Mouse (Mus musculus) adrenal gland, postnatal 10 days (tissue): ENCODE data around the gene Cfl1. TPM values are rescaled to one million over a fixed set of nuclear protein-coding genes. Genes with fewer than 3 reads are reported as not detected.
A peak's percentile ranks its signal among the peaks of the same experiment; 100 is the strongest.
"Not testable (repeated sequence)": the region's sequence is repeated elsewhere in the genome, so short reads cannot be mapped to it uniquely, and the experiment has no call there.

ENCODE experiments used
- DNase-seq: peaks from one replicate; pipeline ENCODE4 v3.0.0; 2021; ENCODE audit warnings: mixed read lengths
- total RNA-seq, 2 experiments: library from RNA; stranded (reverse); gene quantifications; 2 replicates each; pipeline ENCODE4 v1.2.3; 2021

Cfl1 gene
- total RNA-seq, 2 experiments from 2014 or later, result 651 to 659 TPM

- DNase-seq, result peak; percentile 98
These were observed 2.3 kb upstream of the Cfl1 start, which contains the start of gene Mus81 for GRCm38 (mm10) chr19:5487768-5488550. Gene Mus81 (minus strand): TSS chr19:5488402.

GRCm38 (mm10) chr19:5488878-5489571, 1.2 kb upstream of the Cfl1 start:
- peak; percentile 97 for DNase-seq

- not testable (repeated sequence) for DNase-seq
These were observed 534 bp upstream of the Cfl1 start for GRCm38 (mm10) chr19:5489721-5490120.

GRCm38 (mm10) chr19:5490898-5491708, 848 bp downstream of the Cfl1 start:
- DNase-seq, result peak; percentile 91

- DNase-seq, result no peak
These were observed 2.4 kb downstream of the Cfl1 start for GRCm38 (mm10) chr19:5492641-5493040.

GRCm38 (mm10) chr19:5493301-5493721, 3.1 kb downstream of the Cfl1 start:
- DNase-seq, result not testable (repeated sequence)

GRCm38 (mm10) chr19:5494314-5494713, 4.1 kb downstream of the Cfl1 start:
- DNase-seq, result no peak

GRCm38 (mm10) chr19:5495353-5496051, 5.2 kb downstream of the Cfl1 start:
- no peak for DNase-seq

GRCm38 (mm10) chr19:5496052-5496370, 5.8 kb downstream of the Cfl1 start:
- no peak for DNase-seq

GRCm38 (mm10) chr19:5500330-5500875, 10.1 kb downstream of the Cfl1 start:
- DNase-seq, result no peak

GRCm38 (mm10) chr19:5503687-5504086, 13.4 kb downstream of the Cfl1 start, which contains the start of gene 1700020D05Rik:
Gene 1700020D05Rik (minus strand): TSS chr19:5503787.
- no peak for DNase-seq

GRCm38 (mm10) chr19:5510031-5511026, 20.1 kb downstream of the Cfl1 start, which contains the start of gene Snx32:
Gene Snx32 (minus strand): TSS chr19:5510538.
- peak; percentile 97 for DNase-seq

- DNase-seq, result no peak
These were observed 20.9 kb downstream of the Cfl1 start for GRCm38 (mm10) chr19:5511074-5511632.

GRCm38 (mm10) chr19:5512091-5513004, 22.1 kb downstream of the Cfl1 start:
- no peak for DNase-seq

GRCm38 (mm10) chr19:5513005-5513349, 22.7 kb downstream of the Cfl1 start:
- DNase-seq, result no peak

- DNase-seq, result no peak
These were observed 25.9 kb downstream of the Cfl1 start for GRCm38 (mm10) chr19:5515840-5516777.

- DNase-seq, result no peak
These were observed 26.8 kb downstream of the Cfl1 start for GRCm38 (mm10) chr19:5516906-5517505.
